Mouse (Mus musculus) brain, embryonic 14.5 days (tissue): Measurements from ENCODE around the gene Cnksr3.

Experiments used
- CTCF ChIP-seq: fragments of 200-500 bp; IDR thresholded peaks from 2 replicates; pipeline ENCODE4 v1.5.1; 2012; ENCODE audit warnings: inconsistent platforms, mild to moderate bottlenecking, moderate library complexity, borderline replicate concordance; ENCODE audit not compliant: insufficient read depth, insufficient read length; ENCODE audit errors: extremely low read depth
- POLR2A ChIP-seq: fragments of 200-500 bp; IDR thresholded peaks from 2 replicates; pipeline ENCODE4 v1.6.1; 2012; ENCODE audit warnings: mild to moderate bottlenecking, inconsistent platforms, borderline replicate concordance; ENCODE audit not compliant: poor library complexity, insufficient read depth, insufficient read length, severe bottlenecking; ENCODE audit errors: extremely low read depth

- TF ChIP-seq CTCF, result no peak
- TF ChIP-seq POLR2A, result no peak
These were observed 37.6 kb downstream of the Cnksr3 start for GRCm38 (mm10) chr10:7174480-7174879.
